Mouse (Mus musculus): ENCODE results near the gene Irf2bp1. TPM values are rescaled to one million over a fixed set of nuclear protein-coding genes. Genes with fewer than 3 reads are reported as not detected.

The Irf2bp1 gene
- 10 to 100 TPM; 46.3 to 53.5 TPM for total RNA-seq (2021)

- intact Hi-C loops (cut with DNase I), result loop anchor here (5.0 kb wide), 1 partner anchor 112 kb away; no protein-coding TSS in a partner anchor
- peak; percentile 94 to 95 for DNase-seq (ENCODE audit: low spot score in 2 of 2)
Observed at GRCm38 (mm10) chr7:19003902-19004630, at the start of gene Irf2bp1. Gene Irf2bp1, plus strand, starts transcription at chr7:19004044.

- intact Hi-C loops (cut with DNase I), result loop anchor here (5.0 kb wide), 1 partner anchor 35 kb away; the partner anchor contains the start of gene Mypop
- DNase-seq (ENCODE audit: low spot score in 2 of 2), result peak; percentile 67 to 76
Observed at GRCm38 (mm10) chr7:18957569-18958383, 46.1 kb upstream of the Irf2bp1 start.

- DNase-seq (ENCODE audit: low spot score in 2 of 2), result peak in 1 of 2 experiments; percentile 45
- intact Hi-C loops (cut with DNase I), result loop anchor here (5.0 kb wide), 1 partner anchor 34 kb away; the partner anchor contains the start of gene Mypop
Observed at GRCm38 (mm10) chr7:18958384-18958766, 45.5 kb upstream of the Irf2bp1 start.

GRCm38 (mm10) chr7:18959446-18959845 lies 44.4 kb upstream of the Irf2bp1 start:
- intact Hi-C loops (cut with DNase I), result loop anchor here (5.0 kb wide), 1 partner anchor 33 kb away; the partner anchor contains the start of gene Mypop
- no peak for DNase-seq (ENCODE audit: low spot score in 2 of 2)

- intact Hi-C loops (cut with DNase I), result loop anchor here (5.0 kb wide), 1 partner anchor 35 kb away; the partner anchor contains the start of gene Nova2
Observed at GRCm38 (mm10) chr7:18962171-18962792, 41.6 kb upstream of the Irf2bp1 start.

GRCm38 (mm10) chr7:18962795-18963194 lies 41.0 kb upstream of the Irf2bp1 start:
- intact Hi-C loops (cut with DNase I), result loop anchor here (5.0 kb wide), 1 partner anchor 35 kb away; the partner anchor contains the start of gene Nova2
- no peak for DNase-seq (ENCODE audit: low spot score in 2 of 2)

More at GRCm38 (mm10) chr7:18962171-18962792, 41.6 kb upstream of the Irf2bp1 start:
- DNase-seq (ENCODE audit: low spot score in 2 of 2), result no peak

GRCm38 (mm10) chr7:18963294-18963843 lies 40.5 kb upstream of the Irf2bp1 start:
- DNase-seq (ENCODE audit: low spot score in 2 of 2), result no peak
- intact Hi-C loops (cut with DNase I), result loop anchor here (5.0 kb wide), 1 partner anchor 36 kb away; the partner anchor contains the start of gene Nova2

GRCm38 (mm10) chr7:18965312-18965711 lies 38.5 kb upstream of the Irf2bp1 start:
- intact Hi-C loops (cut with DNase I), result no loop called here
- no peak for DNase-seq (ENCODE audit: low spot score in 2 of 2)

- intact Hi-C loops (cut with DNase I), result no loop called here
Observed at GRCm38 (mm10) chr7:18967603-18968002, 36.2 kb upstream of the Irf2bp1 start.

GRCm38 (mm10) chr7:18970956-18971355 lies 32.9 kb upstream of the Irf2bp1 start:
- no peak for DNase-seq (ENCODE audit: low spot score in 2 of 2)
- intact Hi-C loops (cut with DNase I), result no loop called here

More at GRCm38 (mm10) chr7:18967603-18968002, 36.2 kb upstream of the Irf2bp1 start:
- DNase-seq (ENCODE audit: low spot score in 2 of 2), result no peak

- intact Hi-C loops (cut with DNase I), result no loop called here
- DNase-seq (ENCODE audit: low spot score in 2 of 2), result no peak
Observed at GRCm38 (mm10) chr7:18978381-18978780, 25.5 kb upstream of the Irf2bp1 start.

- DNase-seq (ENCODE audit: low spot score in 2 of 2), result no peak
- intact Hi-C loops (cut with DNase I), result no loop called here
Observed at GRCm38 (mm10) chr7:18986503-18986902, 17.3 kb upstream of the Irf2bp1 start.

- intact Hi-C loops (cut with DNase I), result no loop called here
- no peak for DNase-seq (ENCODE audit: low spot score in 2 of 2)
Observed at GRCm38 (mm10) chr7:18987100-18987499, 16.7 kb upstream of the Irf2bp1 start, which contains the start of gene Nanos2. Gene Nanos2, plus strand, starts transcription at chr7:18987400.

- DNase-seq (ENCODE audit: low spot score in 2 of 2), result no peak
- intact Hi-C loops (cut with DNase I), result no loop called here
Observed at GRCm38 (mm10) chr7:18987747-18988146, 16.1 kb upstream of the Irf2bp1 start.

GRCm38 (mm10) chr7:18988780-18989179 lies 15.1 kb upstream of the Irf2bp1 start:
- no peak for DNase-seq (ENCODE audit: low spot score in 2 of 2)
- intact Hi-C loops (cut with DNase I), result no loop called here

GRCm38 (mm10) chr7:18989995-18990394 lies 13.8 kb upstream of the Irf2bp1 start:
- DNase-seq (ENCODE audit: low spot score in 2 of 2), result no peak
- intact Hi-C loops (cut with DNase I), result loop anchor here (2.0 to 5.0 kb wide), 3 partner anchors 33 to 93 kb away; no protein-coding TSS in a partner anchor

GRCm38 (mm10) chr7:18990601-18991295 lies 13.1 kb upstream of the Irf2bp1 start, which contains the start of gene Mypop:
Gene Mypop, plus strand, starts transcription at chr7:18991245.
- intact Hi-C loops (cut with DNase I), result loop anchor here (2.0 to 5.0 kb wide), 3 partner anchors 33 to 93 kb away; no protein-coding TSS in a partner anchor
- DNase-seq (ENCODE audit: low spot score in 2 of 2), result peak; percentile 100

GRCm38 (mm10) chr7:18991660-18992293 lies 12.1 kb upstream of the Irf2bp1 start:
- intact Hi-C loops (cut with DNase I), result loop anchor here (2.0 to 5.0 kb wide), 3 partner anchors 34 to 94 kb away; no protein-coding TSS in a partner anchor
- DNase-seq (ENCODE audit: low spot score in 2 of 2), result peak; percentile 41 to 46
